Mouse (Mus musculus): ENCODE measurements around the gene Nrg4. TPM values are rescaled to one million over a fixed set of nuclear protein-coding genes. Genes with fewer than 3 reads are reported as not detected.

The Nrg4 gene
- polyA plus RNA-seq, 1 experiment from 2014 or later, result 1.1 TPM

- H3K36me3 ChIP-seq, result no peaks in the 10 kb centered on the region
- WGBS, result 100% methylated on average over 1 of the region's 1 CpGs
- no peak overlapping the region for H3K27ac ChIP-seq
- ATAC-seq (ENCODE audit: insufficient read depth, low FRiP score, low read depth), result no peak
- no peaks in the 10 kb centered on the region for H3K9me3 ChIP-seq
- no peaks in the 10 kb centered on the region for H3K4me1 ChIP-seq
- H3K4me3 ChIP-seq (replicated peaks), result no peak overlapping the region
- H3K9ac ChIP-seq, result no peak overlapping the region
- no peaks in the 10 kb centered on the region for H3K27me3 ChIP-seq (replicated peaks)
- H3K4me2 ChIP-seq, result no peak overlapping the region
Observed at GRCm38 (mm10) chr9:55198260-55198659, 128.4 kb downstream of the Nrg4 start.

DNA sequence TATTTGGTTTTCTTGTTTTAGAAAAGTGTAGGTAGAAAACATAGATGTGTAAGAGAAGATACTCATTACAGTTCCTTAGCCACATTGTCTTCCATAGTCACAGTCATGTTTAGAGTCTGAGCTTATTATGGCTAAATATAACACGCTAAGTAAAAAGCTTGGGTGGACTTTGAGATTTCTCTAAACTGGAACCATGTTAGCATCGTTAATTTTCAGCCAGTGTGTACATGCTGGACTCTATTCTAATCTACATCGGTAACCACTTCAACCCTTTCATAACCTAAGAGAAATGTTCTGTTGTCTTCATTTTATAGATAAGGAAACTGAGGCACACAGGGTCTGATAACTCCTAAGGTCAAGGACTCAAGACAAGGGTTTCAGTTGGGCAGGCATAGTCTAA lies 130.8 kb downstream of the Nrg4 start:
- no peak overlapping the region for H3K4me3 ChIP-seq (replicated peaks)

GRCm38 (mm10) chr9:55174235-55174634 lies 152.4 kb downstream of the Nrg4 start:
- H3K27ac ChIP-seq, result no peak overlapping the region
- H3K9me3 ChIP-seq, result no peaks in the 10 kb centered on the region
- 82% methylated on average over 2 of the region's 2 CpGs for WGBS
- H3K36me3 ChIP-seq, result no peaks in the 10 kb centered on the region
- H3K4me3 ChIP-seq (replicated peaks), result no peak overlapping the region
- no peak for ATAC-seq (ENCODE audit: insufficient read depth, low FRiP score, low read depth)
- no peaks in the 10 kb centered on the region for H3K27me3 ChIP-seq (replicated peaks)
- no peak overlapping the region for H3K9ac ChIP-seq
- no peak overlapping the region for H3K4me2 ChIP-seq
- no peaks in the 10 kb centered on the region for H3K4me1 ChIP-seq

More for the DNA sequence above, 130.8 kb downstream of the Nrg4 start:
- ATAC-seq (ENCODE audit: insufficient read depth, low FRiP score, low read depth), result no peak
- H3K4me2 ChIP-seq, result no peak overlapping the region
- H3K9me3 ChIP-seq, result no peaks in the 10 kb centered on the region
- no peaks in the 10 kb centered on the region for H3K27me3 ChIP-seq (replicated peaks)
- 87% methylated on average over 3 of the region's 3 CpGs for WGBS
- H3K4me1 ChIP-seq, result no peaks in the 10 kb centered on the region
- H3K9ac ChIP-seq, result no peak overlapping the region
- no peak overlapping the region for H3K27ac ChIP-seq
- no peaks in the 10 kb centered on the region for H3K36me3 ChIP-seq

- ATAC-seq (ENCODE audit: insufficient read depth, low FRiP score, low read depth), result no peak
- Histone ChIP-seq H3K4me1 (no peaks in the 10 kb centered on the region), H3K36me3 (no peaks in the 10 kb centered on the region), H3K9ac (no peak overlapping the region), H3K4me3 (replicated peaks) (no peak overlapping the region), H3K27ac (no peak overlapping the region), H3K9me3 (no peaks in the 10 kb centered on the region), H3K4me2 (no peak overlapping the region), H3K27me3 (replicated peaks) (no peaks in the 10 kb centered on the region)
- whole genome bisulfite sequencing, result 98% methylated on average over 1 of the region's 1 CpGs
Observed at GRCm38 (mm10) chr9:55172195-55172685, 154.4 kb downstream of the Nrg4 start.

- H3K4me1 ChIP-seq, result no peaks in the 10 kb centered on the region
- H3K36me3 ChIP-seq, result no peaks in the 10 kb centered on the region
- H3K4me2 ChIP-seq, result no peak overlapping the region
- 78% methylated on average over 7 of the region's 7 CpGs for WGBS
- no peaks in the 10 kb centered on the region for H3K9me3 ChIP-seq
- no peaks in the 10 kb centered on the region for H3K27me3 ChIP-seq (replicated peaks)
- H3K27ac ChIP-seq, result no peak overlapping the region
- no peak overlapping the region for H3K9ac ChIP-seq
- H3K4me3 ChIP-seq (replicated peaks), result no peak overlapping the region
- no peak for ATAC-seq (ENCODE audit: insufficient read depth, low FRiP score, low read depth)
Observed at GRCm38 (mm10) chr9:55170655-55171412, 155.8 kb downstream of the Nrg4 start.

Other genes starting within 250 kb of the Nrg4 start
- 31.1 and 32.5 TPM in 2 replicates for gene Ube2q2, start 178.0 kb downstream of the Nrg4 start, polyA plus RNA-seq (2015; fragmentation: Nextera tagmentation; extraction: Ambion mirVana)
- 49.2 and 60.8 TPM in 2 replicates for gene Fbxo22, start 117.9 kb downstream of the Nrg4 start, polyA plus RNA-seq (2015; fragmentation: Nextera tagmentation; extraction: Ambion mirVana)
- gene Tmem266, start 69 bp upstream of the Nrg4 start, polyA plus RNA-seq (2015; fragmentation: Nextera tagmentation; extraction: Ambion mirVana), result 1.3 and 1.9 TPM in 2 replicates
- 247 and 265 TPM in 2 replicates for gene Etfa, start 185.4 kb upstream of the Nrg4 start, polyA plus RNA-seq (2015; fragmentation: Nextera tagmentation; extraction: Ambion mirVana)
- 5.7 and 8.1 TPM in 2 replicates for gene Isl2, start 211.8 kb upstream of the Nrg4 start, polyA plus RNA-seq (2015; fragmentation: Nextera tagmentation; extraction: Ambion mirVana)